Mouse (Mus musculus): ENCODE results near the gene Tacc2.

DNA sequence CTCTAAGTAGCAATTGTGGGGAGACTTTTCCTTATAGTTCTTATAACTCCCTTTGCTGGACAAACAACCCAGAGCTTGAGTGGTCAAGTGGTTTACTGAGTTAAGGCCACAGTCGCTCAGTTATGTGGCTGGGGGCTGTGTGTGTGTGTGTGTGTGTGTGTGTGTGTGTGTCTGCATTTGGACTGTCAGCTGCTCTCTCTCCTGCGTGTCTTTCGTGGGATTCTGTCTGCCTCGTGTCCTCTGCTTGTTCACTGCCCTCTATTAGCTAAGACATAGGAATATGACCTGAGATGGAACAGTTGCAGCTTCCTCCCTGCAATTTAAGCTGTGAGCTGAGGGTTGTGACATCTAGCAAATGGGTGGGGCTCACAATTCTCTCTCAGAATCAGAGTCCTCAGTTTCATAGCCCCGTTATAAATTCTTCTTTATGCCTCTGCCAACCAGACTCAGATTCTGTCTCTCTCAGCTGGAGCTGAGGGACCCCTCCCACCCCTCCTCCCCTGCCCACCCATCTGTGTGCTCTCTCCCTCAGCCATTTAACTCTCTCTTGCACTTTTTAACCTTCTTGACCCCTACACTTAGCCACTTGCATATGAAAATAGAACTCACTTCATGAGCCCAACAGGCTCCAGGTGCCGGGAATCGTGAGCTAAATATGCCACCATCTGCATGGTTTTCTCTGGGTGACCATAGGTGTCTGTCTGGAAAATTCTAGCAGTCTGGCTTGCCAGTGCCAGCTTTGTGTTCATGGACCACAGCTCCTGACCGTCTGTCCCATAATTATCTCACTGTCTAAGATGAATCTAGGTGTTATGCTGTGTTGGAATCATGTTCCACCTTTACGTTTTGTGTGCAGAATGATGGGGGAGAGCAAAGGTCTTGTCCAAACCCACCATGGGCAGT lies 132.4 kb downstream of the Tacc2 start:
- no peak for TF ChIP-seq CTCF (IDR thresholded peaks at IDR 0.05; ENCODE audit: low read depth, low read length)
- no peak for TF ChIP-seq POLR2A (IDR thresholded peaks at IDR 0.05; ENCODE audit: insufficient read depth, low read length)
- no peak for TF ChIP-seq EP300 (IDR thresholded peaks at IDR 0.05; ENCODE audit: insufficient read depth, low read depth, low read length)

All from ES-Bruce4 (cell line).